In genomic region chr15:46625001-46625632, GRCm38 (mm10) we compare ENCODE assay signal across 23 mouse cellular contexts.
DNase-seq lines count a peak whose midpoint lies in the region; ATAC-seq and TF ChIP-seq lines count a peak whose summit lies in the region.
"Had no signal": no experiment of that assay in that cellular context is flagged by ENCODE, and none has a peak within 500 bp of the region (broad histone marks: within the 10 kb centered on the region; RNA-seq: fewer than 3 reads in every experiment).

No protein-coding gene starts in this region.

- intact Hi-C loops in heart, postnatal 10 days (cut with DNase I): no loop called here

- no peak overlapping the region for H3K9ac ChIP-seq in liver, adult 2 months (ENCODE audit: low read depth, low read length)
- H3K9ac ChIP-seq in liver, embryonic 12.5 days: no peak overlapping the region
- no peak overlapping the region for H3K9ac ChIP-seq in intestine, embryonic 15.5 days
- H3K9ac ChIP-seq in intestine, embryonic 16.5 days (ENCODE audit: low read depth, low read length): no peak overlapping the region
- H3K9ac ChIP-seq in intestine, postnatal 0 days (ENCODE audit: low read depth, low read length): no peak overlapping the region

- no peaks in the 10 kb centered on the region for H3K27me3 ChIP-seq in liver, adult 2 months (ENCODE audit: control insufficient read depth, insufficient read depth, low read length)
- H3K27me3 ChIP-seq in liver, embryonic 12.5 days (replicated peaks): no peaks in the 10 kb centered on the region
- no peaks in the 10 kb centered on the region for H3K27me3 ChIP-seq in intestine, embryonic 15.5 days (replicated peaks)
- no peaks in the 10 kb centered on the region for H3K27me3 ChIP-seq in intestine, embryonic 16.5 days (replicated peaks; ENCODE audit: control insufficient read depth, insufficient read depth, low read length)
- H3K27me3 ChIP-seq in intestine, postnatal 0 days (replicated peaks; ENCODE audit: control insufficient read depth, insufficient read depth, low read length): no peaks in the 10 kb centered on the region
- H3K27me3 ChIP-seq: CH12.LX, Patski had no signal

- no peaks in the 10 kb centered on the region; the same call in 1 of the 2 replicates for H3K4me1 ChIP-seq in liver, adult 2 months (ENCODE audit: control insufficient read depth, insufficient read depth, low read length)
- H3K4me1 ChIP-seq in liver, embryonic 12.5 days: no peaks in the 10 kb centered on the region
- H3K4me1 ChIP-seq in intestine, embryonic 15.5 days (replicated peaks): no peaks in the 10 kb centered on the region
- H3K4me1 ChIP-seq in intestine, embryonic 16.5 days (ENCODE audit: control insufficient read depth, insufficient read depth, low read length): no peaks in the 10 kb centered on the region
- H3K4me1 ChIP-seq in intestine, postnatal 0 days (replicated peaks; ENCODE audit: control insufficient read depth, insufficient read depth, low read length): no peaks in the 10 kb centered on the region

- H3K4me3 ChIP-seq in liver, adult 2 months (ENCODE audit: insufficient read depth, low read depth, low read length): no peak overlapping the region
- H3K4me3 ChIP-seq in liver, embryonic 12.5 days: no peak overlapping the region
- H3K4me3 ChIP-seq in intestine, embryonic 15.5 days (replicated peaks): no peak overlapping the region
- no peak overlapping the region for H3K4me3 ChIP-seq in intestine, embryonic 16.5 days (ENCODE audit: low read length)
- H3K4me3 ChIP-seq in intestine, postnatal 0 days (ENCODE audit: low read depth, low read length): no peak overlapping the region

- no peaks in the 10 kb centered on the region for H3K79me2 ChIP-seq in liver, adult 2 months (ENCODE audit: control insufficient read depth, insufficient read depth, low read length)

- 76% methylated on average over 4 of the region's 4 CpGs for WGBS in liver, adult 2 months
- WGBS in liver, embryonic 12.5 days (ENCODE audit: insufficient replicate concordance): 71% methylated on average over 4 of the region's 4 CpGs
- 87% methylated on average over 4 of the region's 4 CpGs for WGBS in intestine, embryonic 15.5 days
- WGBS in intestine, embryonic 16.5 days: 87% methylated on average over 4 of the region's 4 CpGs
- WGBS in intestine, postnatal 0 days: 64% methylated on average over 4 of the region's 4 CpGs

- H3K27ac ChIP-seq in liver, adult 2 months (replicated peaks; ENCODE audit: insufficient read depth, low read depth, low read length): no peak overlapping the region
- no peak overlapping the region for H3K27ac ChIP-seq in liver, embryonic 12.5 days
- H3K27ac ChIP-seq in intestine, embryonic 15.5 days: no peak overlapping the region
- H3K27ac ChIP-seq in intestine, embryonic 16.5 days (ENCODE audit: low read length): no peak overlapping the region
- H3K27ac ChIP-seq in intestine, postnatal 0 days (ENCODE audit: low read depth, low read length): no peak overlapping the region

- ATAC-seq in liver, embryonic 12.5 days: no peak
- ATAC-seq in intestine, embryonic 15.5 days: peak; percentile 28; the same call in 1 of the 2 replicates
- ATAC-seq in intestine, embryonic 16.5 days: peak; percentile 73; the same call in 1 of the 2 replicates
- ATAC-seq in intestine, postnatal 0 days: peak; percentile 57
- ATAC-seq in cerebellum, adult (ENCODE audit: insufficient number of reproducible peaks, low FRiP score, low TSS enrichment): no peak
- ATAC-seq: activated CD4-positive, CD25-positive, alpha-beta regulatory T cell, adult 4 months; CD4-positive, CD25-positive, alpha-beta regulatory T cell, adult 4 months; Patski had no signal

- no peaks in the 10 kb centered on the region for H3K9me3 ChIP-seq in liver, embryonic 12.5 days (replicated peaks)
- H3K9me3 ChIP-seq in intestine, embryonic 15.5 days: no peaks in the 10 kb centered on the region
- no peaks in the 10 kb centered on the region for H3K9me3 ChIP-seq in intestine, embryonic 16.5 days (ENCODE audit: control insufficient read depth, low read length)
- H3K9me3 ChIP-seq in intestine, postnatal 0 days (ENCODE audit: control insufficient read depth): no peaks in the 10 kb centered on the region
- H3K9me3 ChIP-seq: G1E had no signal

- no peak overlapping the region for H3K4me2 ChIP-seq in liver, embryonic 12.5 days
- no peak overlapping the region for H3K4me2 ChIP-seq in intestine, embryonic 15.5 days (replicated peaks)
- no peak overlapping the region for H3K4me2 ChIP-seq in intestine, embryonic 16.5 days (ENCODE audit: low read depth, low read length)
- no peak overlapping the region for H3K4me2 ChIP-seq in intestine, postnatal 0 days (replicated peaks; ENCODE audit: low read depth)

- no peak for TF ChIP-seq CTCF in liver, adult 2 months (IDR thresholded peaks at IDR 0.05; ENCODE audit: low read depth, low read length)
- no peak for TF ChIP-seq CTCF in intestine, postnatal 0 days (IDR thresholded peaks at IDR 0.05; ENCODE audit: low read depth)

- no peak for TF ChIP-seq POLR2A in liver, adult 2 months (IDR thresholded peaks at IDR 0.05; ENCODE audit: extremely low read depth, insufficient read depth, low read length)

- H3K36me3 ChIP-seq in liver, adult 2 months (ENCODE audit: control insufficient read depth, insufficient read depth, low read length): no peaks in the 10 kb centered on the region
- H3K36me3 ChIP-seq in liver, embryonic 12.5 days: no peaks in the 10 kb centered on the region
- no peaks in the 10 kb centered on the region for H3K36me3 ChIP-seq in intestine, embryonic 15.5 days
- no peaks in the 10 kb centered on the region for H3K36me3 ChIP-seq in intestine, embryonic 16.5 days (ENCODE audit: control insufficient read depth, insufficient read depth, low read length)
- no peaks in the 10 kb centered on the region for H3K36me3 ChIP-seq in intestine, postnatal 0 days (ENCODE audit: control insufficient read depth, insufficient read depth)
- H3K36me3 ChIP-seq: G1E had no signal

- DNase-seq in liver, adult 2 months (ENCODE audit: extremely low read depth, low read depth, low spot score): peak; percentile 88
- no peak for DNase-seq in heart, adult 9 months (ENCODE audit: low spot score in 2 of 2)
- no peak for DNase-seq in heart, postnatal 10 days
- DNase-seq: adrenal gland, adult 2 months; adrenal gland, adult 8-10 months; adrenal gland, postnatal 10 days; adrenal gland, postnatal 14 days; adrenal gland, postnatal 25 days; adrenal gland, postnatal 36 days; B cell, adult 2 months; cerebellum, adult 11 months; cerebellum, adult 11-12 months; cerebellum, adult 18-20 months had no signal

Comparison
In these comparisons a context has a peak if more than half of its experiments do, and no peak if none do; other contexts are left out.
1. ATAC-seq: peak in intestine, embryonic 15.5 days (single experiment), intestine, embryonic 16.5 days (single experiment) and intestine, postnatal 0 days (single experiment); none in liver, embryonic 12.5 days (single experiment) and cerebellum, adult (single experiment).